Mouse (Mus musculus): Measurements from ENCODE around the gene Slc25a36. TPM values are rescaled to one million over a fixed set of nuclear protein-coding genes. Genes with fewer than 3 reads are reported as not detected.
A peak's percentile ranks its signal among the peaks of the same experiment; 100 is the strongest.

Gene Slc25a36
- 10 to 100 TPM; 88.7 to 92.7 TPM for total RNA-seq (2021)
- long read RNA-seq, experiment 1, full-length matches to known transcripts = 8 of 19 reads
- long read RNA-seq, experiment 1, partial matches to known transcripts = 2 of 19 reads
- long read RNA-seq, experiment 1, other reads (novel, unspliced or antisense) = 9 of 19 reads
- long read RNA-seq, experiment 2, full-length matches to known transcripts = 9 of 24 reads
- long read RNA-seq, experiment 2, partial matches to known transcripts = 3 of 24 reads
- long read RNA-seq, experiment 2, other reads (novel, unspliced or antisense) = 12 of 24 reads

DNA sequence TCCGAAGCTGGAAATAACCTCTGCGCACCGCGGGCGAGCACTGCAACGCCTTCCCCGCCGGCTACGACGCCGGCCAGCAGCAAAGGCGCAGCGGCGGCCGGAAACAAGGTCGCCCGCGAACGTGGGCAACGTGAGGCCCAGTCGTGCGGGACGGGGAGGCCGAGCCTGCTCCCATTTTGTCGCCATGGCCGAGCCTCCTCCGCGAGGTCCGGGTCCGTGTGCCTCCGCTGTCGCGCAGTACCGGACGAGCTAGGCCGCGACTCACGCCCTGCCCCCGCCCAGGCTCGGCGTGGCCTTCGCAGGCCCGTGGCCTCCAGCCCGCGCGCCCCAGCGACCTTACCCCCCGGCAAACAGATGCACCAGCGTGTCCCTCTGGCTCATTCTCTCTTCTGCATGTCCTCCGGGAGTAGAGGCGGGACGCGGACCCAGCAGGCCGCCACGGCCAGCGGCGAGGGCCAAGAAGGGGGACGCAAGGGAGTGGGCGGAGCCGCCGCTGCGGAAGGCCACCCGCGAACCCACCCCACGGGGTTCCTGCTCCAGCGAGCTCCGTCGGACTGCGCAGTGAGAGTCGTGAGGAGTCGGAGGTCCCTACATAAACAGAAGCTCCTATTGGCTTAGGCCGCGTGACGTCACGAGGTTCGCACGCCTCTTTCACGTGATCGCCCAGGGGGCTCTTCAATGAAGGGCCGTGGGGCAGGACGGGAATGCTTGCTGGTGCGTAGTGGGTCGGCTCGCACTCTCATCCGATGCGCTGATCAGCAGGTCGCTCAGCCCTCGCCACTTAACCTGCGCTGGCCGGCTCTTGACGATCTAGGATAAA, at the start of gene Slc25a36:
Slc25a36 (minus strand) TSS at position 587 of the 820 bp plus-strand sequence.
- DNase-seq (ENCODE audit: low spot score in 2 of 2) = peak; percentile 97 to 98

DNA sequence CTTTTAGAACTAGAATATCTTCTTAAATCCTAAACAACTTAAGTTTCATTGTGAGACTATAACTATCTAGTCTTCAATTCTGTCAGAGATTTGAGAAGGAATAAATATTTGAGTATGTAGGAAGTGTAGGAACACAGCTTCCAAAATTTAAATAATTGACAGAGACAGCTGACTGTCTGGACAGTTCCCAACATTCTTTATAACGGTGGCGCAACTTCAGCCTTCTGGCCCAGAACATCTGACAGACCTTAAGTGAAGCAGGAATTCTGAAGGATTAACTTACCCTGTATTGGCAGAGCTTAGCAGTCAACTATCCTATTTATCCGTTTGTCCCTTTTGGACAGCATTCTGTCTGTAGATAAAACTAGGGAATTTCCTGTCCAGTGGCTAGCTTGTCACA, 47.5 kb upstream of the Slc25a36 start:
- DNase-seq (ENCODE audit: low spot score in 2 of 2) = no peak

DNA sequence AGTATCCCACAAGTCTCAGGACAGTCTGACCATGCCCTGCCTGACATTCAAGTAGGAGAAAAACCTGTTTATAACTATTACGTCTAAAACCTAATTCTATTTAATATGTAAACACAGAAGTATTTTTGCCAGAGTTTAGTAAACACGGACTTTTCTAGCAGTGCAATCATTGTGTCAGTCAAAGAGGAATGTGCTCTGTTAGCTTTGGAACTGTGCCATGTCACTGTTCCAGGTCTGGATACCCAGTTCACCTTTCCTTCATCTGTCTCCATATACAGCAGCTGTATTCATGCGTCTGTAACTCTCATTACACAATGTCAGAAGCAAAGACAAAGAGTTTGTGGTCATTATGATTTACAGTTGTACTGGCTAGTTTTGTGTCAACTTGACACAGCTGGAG, 45.0 kb upstream of the Slc25a36 start:
- no peak for DNase-seq (ENCODE audit: low spot score in 2 of 2)

DNA sequence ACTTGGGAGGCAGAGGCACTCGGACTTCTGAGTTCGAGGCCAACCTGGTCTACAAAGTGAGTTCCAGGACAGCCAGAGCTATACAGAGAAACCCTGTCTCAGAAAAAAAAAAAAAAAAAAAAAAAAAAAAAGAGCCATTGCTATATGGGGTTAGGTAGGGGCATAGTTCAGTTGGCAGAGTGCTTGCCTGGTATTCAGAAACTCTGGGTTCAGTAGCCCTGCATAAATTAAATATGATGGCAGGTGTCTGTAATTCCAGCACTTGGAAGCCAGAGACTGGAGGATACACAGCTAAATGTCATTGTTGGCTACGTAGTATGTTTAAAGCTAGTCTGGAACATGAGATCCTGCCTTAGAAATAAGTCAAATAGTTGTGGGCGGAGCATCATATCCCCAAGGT, 44.0 kb upstream of the Slc25a36 start:
- no peak for DNase-seq (ENCODE audit: low spot score in 2 of 2)

DNA sequence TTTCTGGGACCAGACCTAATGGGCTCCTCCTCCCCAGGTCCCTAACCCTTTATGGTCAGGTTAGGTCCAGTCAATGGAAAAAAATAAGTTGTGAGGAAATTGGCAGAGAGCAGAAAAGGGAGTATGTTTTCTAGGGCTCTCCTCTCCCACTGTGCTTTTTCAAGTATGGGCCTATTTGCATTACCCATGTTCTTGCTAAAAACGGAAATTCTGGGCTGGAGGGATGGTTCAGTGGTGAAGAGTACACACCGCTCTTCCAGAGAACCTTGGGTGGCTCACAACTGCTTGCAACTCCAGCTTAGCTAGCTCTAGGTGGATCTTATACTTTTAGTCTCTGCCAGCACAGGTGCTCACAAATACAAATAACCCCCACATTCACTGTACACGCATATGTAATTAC, 42.0 kb upstream of the Slc25a36 start:
- DNase-seq (ENCODE audit: low spot score in 2 of 2) = no peak

DNA sequence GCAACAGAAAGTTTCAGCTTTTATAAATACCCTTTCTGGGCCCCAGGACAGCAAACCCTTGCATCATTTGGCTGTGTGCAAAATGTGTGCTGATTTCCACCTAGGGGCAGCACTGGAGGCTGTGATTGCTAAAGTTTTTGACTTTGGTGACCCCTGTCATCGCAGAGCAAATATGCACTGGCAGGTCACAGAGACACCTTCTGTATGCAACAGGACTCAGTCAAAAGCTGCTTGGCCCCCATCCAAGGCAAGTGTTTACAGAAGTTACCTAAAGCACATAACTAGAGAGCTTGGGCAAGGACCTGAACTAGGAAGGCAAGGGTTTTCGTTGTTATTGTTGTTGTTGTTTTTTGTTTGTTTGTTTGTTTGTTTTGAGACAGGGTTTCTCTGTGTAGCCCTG, 36.3 kb upstream of the Slc25a36 start:
- no peak for DNase-seq (ENCODE audit: low spot score in 2 of 2)

DNA sequence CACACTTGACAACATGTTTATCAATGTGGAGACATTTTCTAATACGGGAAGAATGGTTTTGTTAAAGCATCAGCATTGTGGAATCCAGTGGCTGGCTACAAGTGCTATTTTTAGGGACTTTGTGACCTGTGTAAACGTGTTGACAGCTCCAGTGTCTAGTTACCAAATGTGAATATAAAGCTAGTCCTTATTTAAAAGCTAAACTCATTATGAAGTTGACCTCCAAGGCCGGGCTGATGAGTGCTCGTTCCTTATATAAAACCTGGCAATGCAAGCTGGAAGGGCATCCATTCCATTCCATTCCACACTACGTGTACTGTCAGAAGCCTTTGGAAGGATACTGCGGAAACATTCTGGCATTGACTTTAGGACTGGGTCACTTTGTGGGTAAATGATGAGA, 34.4 kb upstream of the Slc25a36 start:
- no peak for DNase-seq (ENCODE audit: low spot score in 2 of 2)

DNA sequence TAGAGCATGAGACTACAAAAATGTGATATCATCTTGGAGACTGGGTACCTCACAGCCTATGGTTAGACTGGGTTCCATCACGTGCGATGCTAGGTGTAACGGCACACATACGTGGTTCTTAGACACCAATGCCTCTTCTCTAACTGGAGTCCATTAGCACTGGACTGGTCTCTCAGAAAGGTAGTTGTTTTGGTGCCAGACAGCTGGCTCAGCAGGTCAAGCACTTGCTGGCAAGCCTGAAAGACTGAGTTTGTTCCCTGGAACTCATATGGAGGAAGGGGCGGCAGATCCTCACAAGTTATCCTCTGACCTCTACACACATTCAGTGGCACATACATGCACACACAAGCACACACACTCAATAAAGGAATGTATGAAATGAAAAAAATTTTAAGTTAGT, 32.5 kb upstream of the Slc25a36 start:
- no peak for DNase-seq (ENCODE audit: low spot score in 2 of 2)

DNA sequence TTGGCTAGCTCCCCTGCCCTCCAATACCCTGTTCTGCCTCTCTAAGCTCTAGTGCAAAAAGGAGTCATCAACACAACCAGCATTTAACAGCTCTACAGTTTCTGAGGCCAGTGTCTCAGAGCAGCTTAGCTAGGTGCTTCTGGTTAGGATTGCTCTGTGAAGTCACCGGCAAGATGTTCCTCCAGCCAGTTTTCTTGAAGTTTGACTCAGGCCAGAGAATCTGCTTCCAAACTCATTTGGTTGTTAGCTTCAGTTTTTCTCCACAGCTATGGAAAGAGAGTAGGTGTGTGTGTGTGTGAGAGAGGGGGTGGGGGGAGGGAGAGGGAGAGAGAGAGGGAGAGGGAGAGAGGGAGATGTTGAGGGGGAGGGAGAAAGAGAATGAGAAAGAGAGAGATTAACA, 31.6 kb upstream of the Slc25a36 start:
- no peak for DNase-seq (ENCODE audit: low spot score in 2 of 2)

DNA sequence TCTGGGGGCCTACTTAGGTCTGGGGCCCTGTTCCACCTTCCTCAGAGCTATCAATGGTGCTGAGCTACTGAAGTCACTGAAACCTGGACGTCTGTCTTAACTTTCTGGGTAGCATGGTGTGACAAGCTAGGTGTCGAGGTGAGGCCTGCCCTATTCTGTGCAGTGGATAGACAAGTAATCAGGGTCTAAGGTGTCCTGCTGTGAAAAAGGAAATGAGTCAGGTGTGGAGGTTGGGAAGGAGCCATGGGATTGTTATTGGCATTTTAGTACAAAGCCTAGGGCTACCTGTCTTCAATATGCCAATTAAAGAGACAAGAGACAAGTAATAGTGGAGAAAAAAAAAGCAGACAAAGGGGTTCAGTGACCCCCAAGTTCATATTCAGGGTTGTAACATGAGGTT, 30.8 kb upstream of the Slc25a36 start:
- no peak for DNase-seq (ENCODE audit: low spot score in 2 of 2)

DNA sequence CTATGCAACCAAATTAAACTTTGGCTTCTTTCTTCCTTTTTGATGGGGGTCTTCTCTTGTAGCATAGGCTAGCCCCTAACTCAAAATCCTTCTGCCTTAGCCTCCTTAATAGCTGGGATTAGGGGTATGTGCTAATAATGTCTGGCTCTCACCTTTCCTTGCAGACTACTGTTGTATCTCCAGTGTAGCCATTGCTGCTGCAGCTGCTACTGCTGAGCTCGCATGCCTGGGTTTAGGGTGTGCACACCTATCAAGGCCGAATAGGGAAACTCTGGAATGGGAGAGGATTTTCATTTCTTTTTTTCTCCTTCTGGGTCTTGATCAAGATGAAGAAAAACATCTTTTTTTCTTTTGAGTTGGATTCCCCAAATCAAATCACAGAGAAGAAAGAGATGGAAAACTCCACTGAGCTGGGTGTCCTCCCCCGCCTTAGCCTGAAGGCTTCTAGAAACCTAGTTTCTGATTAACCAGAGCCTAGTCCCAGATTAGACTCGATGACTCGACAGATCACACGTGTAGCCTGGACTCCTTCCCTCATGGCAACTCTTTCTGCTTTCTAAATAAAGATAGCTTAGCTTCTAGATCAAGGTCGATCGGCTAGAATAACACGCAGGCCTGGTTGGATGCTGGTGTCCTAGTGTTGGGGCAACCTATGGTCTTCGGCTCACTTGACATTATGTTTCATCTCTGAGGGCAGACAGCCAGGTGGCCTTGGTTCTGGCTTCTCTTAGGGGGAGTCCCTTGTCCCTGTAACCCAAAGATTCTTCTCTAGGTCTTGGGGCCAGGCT, 29.4 kb upstream of the Slc25a36 start:
- DNase-seq (ENCODE audit: low spot score in 2 of 2) = no peak

DNA sequence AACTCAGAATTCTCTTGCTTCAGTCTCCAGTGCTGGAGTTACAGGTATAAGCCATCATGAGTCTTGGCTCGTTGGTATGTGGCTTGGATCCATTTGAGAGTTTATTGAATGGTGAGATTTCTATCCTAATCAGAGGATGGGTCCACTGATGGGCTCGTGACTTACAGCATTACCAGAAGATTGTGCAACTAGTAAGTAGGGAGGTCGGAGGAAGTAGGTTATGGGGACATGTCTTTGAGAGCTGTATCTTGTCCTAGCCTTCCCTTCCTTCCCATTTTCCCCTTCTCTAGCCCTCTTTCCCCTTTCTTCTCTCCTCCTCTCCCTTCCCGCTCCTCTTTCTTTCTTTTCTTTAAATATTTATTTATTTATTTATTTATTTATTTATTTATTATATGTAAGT, 26.7 kb upstream of the Slc25a36 start:
- DNase-seq (ENCODE audit: low spot score in 2 of 2) = no peak

DNA sequence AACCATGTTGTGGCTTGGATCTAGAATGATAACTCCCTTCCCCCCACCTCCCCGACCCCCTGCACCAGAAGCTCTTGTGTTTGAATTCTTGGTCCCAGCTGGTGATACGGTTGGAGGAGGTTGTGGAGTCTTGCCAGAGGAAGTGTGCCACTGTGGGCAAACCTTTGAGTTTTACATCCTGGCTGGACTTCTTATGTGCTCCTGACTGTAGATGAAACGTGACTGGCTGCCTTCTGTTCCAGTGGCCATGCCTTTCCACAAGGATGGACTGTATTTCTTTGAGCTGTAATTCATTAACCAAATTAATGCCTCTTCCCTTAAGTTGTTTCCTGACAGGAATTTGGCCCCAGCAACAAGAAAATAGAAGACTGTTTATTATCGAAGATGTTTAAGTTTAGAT, 26.2 kb upstream of the Slc25a36 start:
- DNase-seq (ENCODE audit: low spot score in 2 of 2) = no peak

DNA sequence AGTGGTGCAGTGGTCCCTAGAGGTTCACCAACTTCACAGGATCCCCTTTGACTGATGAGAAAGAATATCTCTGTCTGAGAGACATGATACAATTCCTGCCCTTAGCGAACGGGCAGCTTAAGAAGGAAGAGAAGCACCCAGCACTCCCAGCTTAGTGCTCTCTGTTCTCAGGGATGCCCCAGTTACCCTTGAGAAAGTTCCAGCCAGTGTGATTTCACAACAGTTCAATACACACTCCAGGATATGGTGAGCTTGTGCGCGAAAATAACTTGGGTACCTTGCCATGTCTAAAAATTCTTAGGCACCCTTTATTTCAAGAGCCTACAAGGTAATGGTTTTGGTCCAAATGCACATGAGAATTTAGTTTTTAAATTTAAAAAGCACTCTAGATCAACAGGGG, 24.9 kb upstream of the Slc25a36 start:
- DNase-seq (ENCODE audit: low spot score in 2 of 2) = no peak

DNA sequence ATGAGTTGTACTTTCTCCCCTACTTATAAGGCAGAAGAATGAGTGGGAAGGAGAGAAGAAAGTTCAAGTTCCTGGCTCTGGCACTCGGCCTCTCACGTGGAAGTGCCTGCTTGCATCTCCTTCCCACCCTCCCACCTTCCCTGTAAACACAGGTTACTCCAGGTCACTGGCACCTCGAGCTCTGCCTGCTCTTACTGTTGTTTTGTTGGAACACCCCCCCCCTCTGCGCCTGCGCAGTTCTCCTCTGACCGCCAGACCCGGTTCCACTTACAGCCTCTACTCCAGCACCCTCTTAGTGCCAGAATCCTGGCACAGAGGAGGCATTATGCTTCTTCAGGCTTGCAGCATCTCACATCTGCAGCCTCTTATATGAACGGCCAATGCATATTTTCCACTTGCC, 22.2 kb upstream of the Slc25a36 start:
- DNase-seq (ENCODE audit: low spot score in 2 of 2) = no peak

DNA sequence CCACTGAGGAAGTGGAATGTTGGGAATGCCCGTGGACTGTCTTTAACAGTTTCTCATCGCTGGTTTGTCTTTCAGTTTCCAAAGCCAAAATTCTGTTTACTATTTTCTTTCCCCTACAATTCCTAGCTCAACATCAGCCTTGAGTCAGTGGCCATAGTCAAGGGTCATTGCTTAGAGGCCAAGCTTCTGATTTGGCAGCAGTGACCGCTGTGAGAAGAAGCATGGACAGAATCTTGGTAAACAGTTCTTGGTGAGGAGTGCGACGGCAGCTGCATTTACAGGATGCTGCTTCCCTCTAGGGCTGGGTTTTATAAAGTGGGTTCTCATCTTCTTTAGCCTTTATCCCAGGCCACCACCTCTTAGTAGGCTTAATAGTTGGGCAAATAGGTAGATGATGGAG, 19.0 kb upstream of the Slc25a36 start:
- no peak for DNase-seq (ENCODE audit: low spot score in 2 of 2)

DNA sequence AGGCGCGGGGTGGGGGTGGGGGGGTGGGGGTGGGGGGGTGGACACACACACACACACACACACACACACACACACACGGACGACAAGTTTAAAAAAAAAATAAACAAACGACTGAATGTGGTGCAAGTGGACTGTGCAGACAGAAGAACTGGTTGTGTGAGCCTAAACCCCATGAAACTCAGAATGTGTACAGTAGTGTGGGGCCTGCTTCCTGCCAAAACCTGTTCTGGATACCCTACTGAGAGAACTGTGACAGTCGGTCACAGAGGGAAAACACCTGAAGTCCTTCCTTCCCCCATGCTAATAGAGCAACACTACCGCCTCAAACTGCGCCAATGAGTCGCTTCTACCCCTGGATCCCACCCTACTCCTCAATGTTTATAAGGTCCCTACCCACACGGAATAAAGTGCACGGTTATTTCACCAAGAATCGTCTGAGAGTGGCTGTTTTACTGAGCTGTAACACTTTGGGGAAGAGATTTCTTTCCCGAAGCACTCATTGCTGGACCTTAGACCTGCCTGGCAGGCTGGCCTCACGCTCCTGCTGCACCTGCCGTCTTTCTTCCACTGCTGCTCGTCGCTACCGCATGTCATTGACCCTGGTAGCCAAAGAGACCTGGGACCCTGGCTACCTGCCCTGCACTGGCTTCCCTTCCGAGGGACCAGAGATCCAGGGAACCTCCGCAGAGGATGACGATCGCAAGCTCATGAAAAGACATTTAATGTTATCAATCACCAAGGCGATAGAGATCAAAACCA, 13.2 kb upstream of the Slc25a36 start:
- DNase-seq (ENCODE audit: low spot score in 2 of 2) = no peak

DNA sequence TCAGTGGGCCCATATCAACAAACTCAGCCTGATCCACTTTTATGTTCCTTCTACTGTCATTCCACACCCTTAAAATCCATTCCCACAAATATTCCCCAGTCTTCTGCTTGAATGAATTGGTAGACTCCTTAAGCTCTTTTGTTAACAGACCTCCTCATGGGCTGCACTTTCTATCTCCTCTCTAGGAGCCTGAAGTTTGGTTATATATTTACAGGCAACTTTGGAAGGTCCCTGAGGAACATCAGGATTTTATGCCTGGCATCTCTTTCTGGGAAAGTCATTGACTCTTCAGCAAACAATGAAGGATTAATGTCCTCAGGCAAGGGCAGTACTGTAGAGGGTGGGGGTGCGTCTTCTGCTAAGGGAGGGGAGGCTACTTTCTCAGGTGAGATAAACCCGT, 10.5 kb upstream of the Slc25a36 start:
- no peak for DNase-seq (ENCODE audit: low spot score in 2 of 2)

DNA sequence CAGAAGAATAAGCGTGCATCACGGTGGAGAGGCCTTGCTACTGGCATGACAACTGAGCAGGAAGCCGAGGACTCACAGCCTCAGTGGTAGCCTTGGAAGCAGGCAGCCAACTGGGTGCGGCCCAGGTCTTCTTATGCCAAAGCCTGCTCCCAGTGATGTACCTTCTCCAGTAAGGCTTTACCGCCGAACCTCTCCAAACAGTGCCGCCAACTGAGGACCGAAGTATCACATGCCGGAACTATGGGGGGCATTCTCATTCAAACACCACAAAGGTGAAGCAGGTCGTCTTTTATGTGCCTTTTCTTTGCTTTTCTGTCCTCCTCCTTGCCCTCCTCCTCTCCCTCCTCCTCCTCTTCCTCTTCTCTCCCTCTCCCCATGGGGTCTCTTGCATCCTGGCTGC, 3.3 kb upstream of the Slc25a36 start:
- no peak for DNase-seq (ENCODE audit: low spot score in 2 of 2)

DNA sequence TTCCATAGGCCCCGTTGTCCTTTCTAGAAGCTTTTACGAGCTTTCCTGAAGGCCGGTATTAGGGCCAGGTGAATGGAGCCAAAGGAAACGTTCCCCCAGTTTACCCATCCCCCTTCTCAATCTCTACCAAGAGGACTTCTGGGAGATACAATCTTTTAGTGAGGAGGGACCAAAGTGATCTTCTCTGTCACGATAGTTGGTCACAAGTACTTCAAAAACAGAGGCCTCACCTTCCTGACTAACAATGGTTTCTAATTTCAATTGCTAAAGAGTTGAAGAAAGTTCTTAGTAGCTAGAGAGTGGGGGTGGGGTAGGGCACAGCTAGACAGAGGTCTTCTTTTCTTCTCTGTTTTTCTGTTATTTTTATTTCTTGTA, 2.6 kb upstream of the Slc25a36 start:
- no peak for DNase-seq (ENCODE audit: low spot score in 2 of 2)

DNA sequence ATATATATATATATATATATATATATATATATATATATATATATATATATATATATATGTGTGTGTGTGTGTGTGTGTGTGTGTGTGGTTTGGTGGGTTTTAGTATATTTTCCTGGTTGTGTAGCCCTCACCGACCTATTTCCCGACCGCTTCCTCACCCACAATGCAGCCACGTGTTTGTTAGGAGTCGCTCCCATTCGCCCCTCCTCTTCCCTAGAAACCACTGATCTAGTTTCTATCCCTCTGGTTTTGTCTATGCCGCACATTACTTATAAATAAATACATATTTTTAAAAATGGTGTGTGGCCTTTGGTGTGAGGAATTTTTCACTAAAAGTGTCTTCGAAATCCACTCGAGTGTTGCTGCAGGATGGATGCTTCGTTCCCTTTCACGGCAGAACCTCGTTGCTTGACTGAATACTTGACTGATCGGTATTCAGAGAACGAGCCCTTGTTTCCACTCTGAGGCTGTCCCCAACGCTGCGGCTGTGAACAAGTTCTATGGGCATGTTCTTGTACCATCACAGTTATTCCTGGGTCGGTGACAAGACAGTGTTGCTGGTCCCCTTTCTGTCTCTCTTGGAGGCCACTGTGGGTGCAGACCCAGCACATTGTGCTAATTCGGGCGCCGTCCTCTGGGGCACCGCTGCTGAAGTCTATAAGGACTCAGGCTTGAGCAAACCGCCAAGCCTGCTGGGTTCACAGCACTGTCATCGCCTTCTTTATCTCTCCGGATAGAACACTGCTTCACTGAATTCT, 2.0 kb upstream of the Slc25a36 start:
- no peak for DNase-seq (ENCODE audit: low spot score in 2 of 2)
